Mouse (Mus musculus): ENCODE data around the gene Uqcrfs1.

GRCm38 (mm10) chr13:30530761-30531160, 14.4 kb downstream of the Uqcrfs1 start:
- TF ChIP-seq POLR2A (IDR thresholded peaks at IDR 0.05; ENCODE audit: low read depth, low read length) (no peak), CTCF (IDR thresholded peaks at IDR 0.05; ENCODE audit: extremely low read depth, insufficient read depth, insufficient read length, insufficient replicate concordance) (peak; percentile 61; the same call in 1 of the 2 replicates)
